Mouse (Mus musculus) liver, embryonic 14.5 days (tissue): ENCODE measurements at regions not wholly inside any gene's neighbourhood (a gene's known extent, or its start where the extent isn't known, plus 50 kb on each side); places are given as distances from the start of the nearest gene placed in this dataset.

Source experiments
- ATAC-seq: fragments of 200-750 bp; cut with Nextera tagmentation; 2 replicates; pipeline ENCODE4 v1.8.0; 2017; ENCODE audit warnings: moderate number of reproducible peaks, mild to moderate bottlenecking, moderate library complexity; ENCODE audit not compliant: insufficient read depth
- DNase-seq, 3 experiments: peaks; one replicate each; pipeline ENCODE4 v3.0.0-alpha.2; 2012 to 2013; ENCODE audit warnings: low read depth in 3 of 3, low spot score in 3 of 3
- H3K27ac ChIP-seq: fragments of 300-500 bp; sonication (generic); 2 replicates; pipeline ENCODE4 v1.5.1; 2014; ENCODE audit warnings: moderate library complexity, mild to moderate bottlenecking, control low read depth, inconsistent platforms
- H3K27me3 ChIP-seq: fragments of 300-500 bp; sonication (generic); 2 replicates; pipeline ENCODE4 v1.6.1; 2014; ENCODE audit warnings: mild to moderate bottlenecking, low read length, moderate library complexity; ENCODE audit not compliant: control insufficient read depth, insufficient read depth
- H3K36me3 ChIP-seq: fragments of 300-500 bp; sonication (generic); replicated peaks from 2 replicates; pipeline ENCODE4 v1.6.1; 2014; ENCODE audit warnings: low read depth; ENCODE audit not compliant: control insufficient read depth, insufficient read depth
- H3K4me1 ChIP-seq, 2 experiments: fragments of 200-500 bp in 1 of 2; fragments of 300-500 bp in 1 of 2; sonication (generic) in 1 of 2; replicated peaks; 2 replicates each; pipeline ENCODE4 v1.6.1; 2012 to 2014; ENCODE audit warnings: antibody characterized with exemption in 1 of 2, inconsistent platforms in 1 of 2, low read length in 1 of 2; ENCODE audit not compliant: control insufficient read depth in 2 of 2, insufficient read depth in 2 of 2
- H3K4me2 ChIP-seq: fragments of 300-500 bp; sonication (generic); 2 replicates; pipeline ENCODE4 v1.6.1; 2014; ENCODE audit warnings: low read depth, mild to moderate bottlenecking, control low read depth, moderate library complexity
- H3K4me3 ChIP-seq, 2 experiments: fragments of 200-500 bp in 1 of 2; fragments of 300-500 bp in 1 of 2; sonication (generic) in 1 of 2; 2 replicates each; pipeline ENCODE4 v1.5.1; 2012 to 2014; ENCODE audit warnings: low read depth in 2 of 2, low read length in 2 of 2, mild to moderate bottlenecking in 2 of 2, control low read depth in 1 of 2, inconsistent platforms in 1 of 2, moderate library complexity in 1 of 2; ENCODE audit not compliant: insufficient read depth in 1 of 2
- H3K9ac ChIP-seq: fragments of 300-500 bp; sonication (generic); replicated peaks from 2 replicates; pipeline ENCODE4 v1.6.1; 2014; ENCODE audit warnings: mild to moderate bottlenecking, control low read depth, moderate library complexity
- H3K9me3 ChIP-seq: fragments of 300-500 bp; sonication (generic); 2 replicates; pipeline ENCODE4 v1.6.1; 2016; ENCODE audit warnings: low read length, mixed read lengths; ENCODE audit not compliant: control insufficient read depth
- CTCF ChIP-seq: IDR thresholded peaks from 2 replicates; pipeline ENCODE4 v1.5.1; 2016; ENCODE audit warnings: antibody characterized with exemption, low read depth, control low read depth
- EP300 ChIP-seq: IDR thresholded peaks from 2 replicates; pipeline ENCODE4 v1.6.1; 2016; ENCODE audit warnings: antibody characterized with exemption, low read depth
- WGBS: fragments of 180-500 bp; shearing (Covaris S2); extraction: QIAGEN DNeasy Blood & Tissue Kit; methylation state at CpG from one replicate; pipeline ENCODE4 v1.1.7; 2014; ENCODE audit not compliant: insufficient replicate concordance; 5-methylcytosine and 5-hydroxymethylcytosine counted together

GRCm38 (mm10) chr3:15108239-15108934 lies 222.3 kb downstream of the Car2 start:
- WGBS: 72% methylated on average over 9 of the region's 9 CpGs

GRCm38 (mm10) chr3:15110037-15110748 lies 221.9 kb downstream of the Gm9733 start:
- no peak for ATAC-seq
- TF ChIP-seq CTCF (no peak), EP300 (no peak)

More at GRCm38 (mm10) chr3:15108239-15108934, 222.3 kb downstream of the Car2 start:
- no peak for DNase-seq
- Histone ChIP-seq H3K27me3 (no peaks in the 10 kb centered on the region), H3K4me1 (no peaks in the 10 kb centered on the region), H3K9ac (no peak overlapping the region), H3K4me2 (no peak overlapping the region), H3K9me3 (no peaks in the 10 kb centered on the region), H3K27ac (no peak overlapping the region), H3K4me3 (no peak overlapping the region), H3K36me3 (no peaks in the 10 kb centered on the region)
- no peak for ATAC-seq
- TF ChIP-seq CTCF (no peak), EP300 (no peak)

DNA sequence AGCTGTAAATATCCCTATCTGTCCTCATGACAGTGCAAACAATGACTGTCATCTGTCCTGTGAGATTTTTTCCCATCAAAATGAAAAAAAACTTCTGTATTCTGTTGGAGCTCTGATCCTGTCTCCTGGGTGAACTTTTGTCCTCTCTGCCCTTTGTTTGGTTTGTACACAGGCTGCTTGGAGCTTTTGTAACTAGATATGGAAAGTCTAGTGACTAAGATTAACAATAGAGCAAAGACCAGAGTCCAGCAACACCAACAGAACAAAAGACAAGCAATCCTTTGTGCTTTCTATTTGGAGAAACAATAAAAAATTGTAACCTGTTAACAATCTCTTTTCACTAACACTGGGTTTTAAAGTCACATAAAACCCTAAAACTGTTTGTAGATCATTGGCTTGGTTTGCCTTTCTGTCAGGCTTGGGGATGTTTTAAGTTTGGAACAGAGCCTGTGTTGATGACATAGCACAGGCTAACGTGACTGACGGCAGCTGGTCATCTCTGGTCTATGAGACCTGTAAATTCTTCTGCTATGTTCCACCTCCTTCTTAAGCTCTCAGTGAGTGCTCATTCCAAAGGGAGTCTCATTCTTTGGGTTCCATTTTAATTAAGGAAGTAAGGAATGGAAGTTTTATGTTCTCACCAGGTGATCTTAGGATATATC lies 219.8 kb downstream of the Gm9733 start:
- DNase-seq (no peak), ATAC-seq (no peak)
- no peaks in the 10 kb centered on the region for H3K27me3 ChIP-seq
- 77% methylated on average over 2 of the region's 2 CpGs for WGBS
- no peak overlapping the region for H3K9ac ChIP-seq
- no peak for TF ChIP-seq EP300
- TF ChIP-seq CTCF: no peak
- H3K36me3 ChIP-seq: no peaks in the 10 kb centered on the region
- H3K9me3 ChIP-seq: no peaks in the 10 kb centered on the region
- no peak overlapping the region for H3K27ac ChIP-seq
- no peak overlapping the region for H3K4me2 ChIP-seq
- no peak overlapping the region for H3K4me3 ChIP-seq
- no peaks in the 10 kb centered on the region for H3K4me1 ChIP-seq

More at GRCm38 (mm10) chr3:15110037-15110748, 221.9 kb downstream of the Gm9733 start:
- Histone ChIP-seq H3K4me3 (no peak overlapping the region), H3K4me2 (no peak overlapping the region), H3K4me1 (no peaks in the 10 kb centered on the region), H3K27me3 (no peaks in the 10 kb centered on the region), H3K27ac (no peak overlapping the region), H3K36me3 (no peaks in the 10 kb centered on the region), H3K9me3 (no peaks in the 10 kb centered on the region), H3K9ac (no peak overlapping the region)
- 49% methylated on average over 4 of the region's 4 CpGs for WGBS
- no peak for DNase-seq

- TF ChIP-seq CTCF (no peak), EP300 (no peak)
- no peak overlapping the region for H3K9ac ChIP-seq
- no peaks in the 10 kb centered on the region for H3K9me3 ChIP-seq
- no peak overlapping the region for H3K4me3 ChIP-seq
- no peaks in the 10 kb centered on the region for H3K27me3 ChIP-seq
- H3K36me3 ChIP-seq: no peaks in the 10 kb centered on the region
- no peak for DNase-seq
- 48% methylated on average over 3 of the region's 3 CpGs for WGBS
- no peaks in the 10 kb centered on the region for H3K4me1 ChIP-seq
- ATAC-seq: no peak
- no peak overlapping the region for H3K4me2 ChIP-seq
- no peak overlapping the region for H3K27ac ChIP-seq
These were observed 213.3 kb downstream of the Gm9733 start for GRCm38 (mm10) chr3:15118634-15119356.

DNA sequence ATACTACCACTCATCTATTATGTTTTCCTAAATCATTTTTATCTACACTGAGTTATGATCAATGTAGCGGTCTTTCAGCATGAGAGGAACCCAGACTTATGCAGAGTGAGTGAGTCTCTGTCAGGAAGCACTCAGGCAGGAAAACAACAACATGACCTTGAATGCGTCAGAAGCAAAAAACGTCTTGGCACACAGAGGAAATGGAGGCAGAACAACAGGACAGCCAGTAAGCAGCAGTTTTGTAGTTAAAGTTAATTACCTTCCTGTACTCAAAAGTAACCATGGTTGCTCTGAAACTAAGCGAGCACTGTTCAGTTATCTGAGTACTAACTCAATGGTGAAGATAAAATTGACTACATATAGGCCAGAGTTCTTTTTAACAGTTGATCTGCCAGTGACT lies 205.4 kb downstream of the Gm9733 start:
- H3K4me1 ChIP-seq: no peaks in the 10 kb centered on the region
- no peak for DNase-seq

More for the DNA sequence above, 205.4 kb downstream of the Gm9733 start:
- no peaks in the 10 kb centered on the region for H3K27me3 ChIP-seq
- no peaks in the 10 kb centered on the region for H3K9me3 ChIP-seq
- no peaks in the 10 kb centered on the region for H3K36me3 ChIP-seq
- no peak overlapping the region for H3K27ac ChIP-seq
- H3K4me3 ChIP-seq: no peak overlapping the region
- no peak overlapping the region for H3K4me2 ChIP-seq
- no peak for ATAC-seq
- no peak overlapping the region for H3K9ac ChIP-seq
- WGBS: 41% methylated on average over 4 of the region's 4 CpGs
- TF ChIP-seq EP300: no peak
- TF ChIP-seq CTCF: no peak
